Mouse (Mus musculus): ENCODE data around the gene Gpr142.

The Gpr142 gene

DNA sequence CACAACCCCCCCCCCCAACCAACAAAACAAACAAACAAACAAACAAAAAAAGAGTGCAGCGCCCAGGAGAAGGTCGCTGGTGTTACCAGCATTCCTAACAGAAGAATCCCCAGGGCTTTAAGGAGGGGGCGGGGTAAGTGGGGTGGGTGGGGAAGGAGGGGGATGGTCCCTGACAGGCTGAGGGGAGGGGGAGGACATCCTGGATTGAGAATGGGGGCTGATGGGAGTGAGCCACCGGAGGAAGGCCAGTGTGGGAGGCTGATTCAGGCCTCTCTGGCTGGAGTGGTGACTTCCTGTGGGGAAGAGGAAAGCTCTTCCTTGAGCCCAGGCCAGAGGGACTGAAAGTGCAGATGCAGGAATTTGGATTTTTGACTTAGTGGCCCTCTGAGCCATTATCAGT lies 47.6 kb downstream of the Gpr142 start:
- no peak for DNase-seq

DNA sequence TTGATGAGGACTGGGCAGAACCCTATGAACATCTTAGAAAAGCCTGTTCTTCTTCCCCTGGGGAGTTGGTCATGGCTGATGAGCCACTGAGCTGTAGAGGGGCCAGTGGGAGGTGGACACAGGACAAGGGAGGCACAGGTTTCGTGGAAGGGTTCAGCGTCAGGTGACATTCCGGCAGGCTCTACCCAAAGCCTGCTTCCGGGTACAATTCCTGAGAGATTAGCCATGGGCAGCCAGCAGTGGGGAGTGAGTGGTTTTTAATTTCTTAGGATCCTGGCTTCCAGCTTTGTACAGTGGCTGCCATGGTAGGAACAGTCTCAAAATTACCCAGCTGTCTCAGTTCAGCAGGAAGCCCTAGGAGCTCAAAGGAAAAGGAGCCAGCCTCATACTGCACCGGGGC lies 48.3 kb downstream of the Gpr142 start:
- DNase-seq: no peak

DNA sequence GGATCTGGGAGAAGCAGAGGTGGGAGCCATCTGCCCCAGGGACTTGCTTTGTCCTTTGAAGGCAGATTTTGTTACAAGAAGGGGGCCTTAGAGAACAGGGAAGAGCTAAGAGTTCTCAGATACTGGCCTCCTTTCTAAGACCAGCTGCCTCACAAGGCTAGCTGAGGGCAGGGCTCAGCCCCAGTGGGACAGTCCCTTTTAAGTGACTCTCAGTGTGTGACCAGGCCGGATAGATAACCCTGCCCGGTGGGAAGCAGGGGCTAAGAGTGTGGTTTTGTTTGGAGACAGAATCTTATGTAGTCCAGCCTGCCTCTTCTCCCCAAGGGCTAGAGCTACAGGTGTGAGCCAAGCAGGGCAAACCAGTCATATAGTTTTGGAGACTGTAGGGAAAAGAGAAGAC lies 50.8 kb downstream of the Gpr142 start:
- no peak for DNase-seq

DNA sequence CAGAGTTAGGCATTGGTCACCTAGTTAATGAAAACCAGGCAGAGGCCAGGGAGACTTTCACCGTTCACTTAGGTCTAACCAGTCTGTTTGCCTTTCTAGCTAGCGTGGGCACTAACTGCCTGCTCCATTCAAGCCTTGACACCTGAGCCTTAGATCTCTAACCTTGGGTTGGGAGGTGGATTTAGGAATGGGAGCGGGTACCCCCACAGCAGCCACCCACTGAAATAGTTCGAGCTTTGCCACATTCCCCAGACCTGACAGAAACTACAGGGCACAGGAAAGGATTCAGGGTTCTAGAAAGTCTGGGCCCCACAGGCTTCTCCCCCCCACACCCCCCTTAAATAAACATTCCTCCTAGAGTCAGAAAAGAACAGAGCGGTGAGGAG lies 51.3 kb downstream of the Gpr142 start:
- DNase-seq: no peak

DNA sequence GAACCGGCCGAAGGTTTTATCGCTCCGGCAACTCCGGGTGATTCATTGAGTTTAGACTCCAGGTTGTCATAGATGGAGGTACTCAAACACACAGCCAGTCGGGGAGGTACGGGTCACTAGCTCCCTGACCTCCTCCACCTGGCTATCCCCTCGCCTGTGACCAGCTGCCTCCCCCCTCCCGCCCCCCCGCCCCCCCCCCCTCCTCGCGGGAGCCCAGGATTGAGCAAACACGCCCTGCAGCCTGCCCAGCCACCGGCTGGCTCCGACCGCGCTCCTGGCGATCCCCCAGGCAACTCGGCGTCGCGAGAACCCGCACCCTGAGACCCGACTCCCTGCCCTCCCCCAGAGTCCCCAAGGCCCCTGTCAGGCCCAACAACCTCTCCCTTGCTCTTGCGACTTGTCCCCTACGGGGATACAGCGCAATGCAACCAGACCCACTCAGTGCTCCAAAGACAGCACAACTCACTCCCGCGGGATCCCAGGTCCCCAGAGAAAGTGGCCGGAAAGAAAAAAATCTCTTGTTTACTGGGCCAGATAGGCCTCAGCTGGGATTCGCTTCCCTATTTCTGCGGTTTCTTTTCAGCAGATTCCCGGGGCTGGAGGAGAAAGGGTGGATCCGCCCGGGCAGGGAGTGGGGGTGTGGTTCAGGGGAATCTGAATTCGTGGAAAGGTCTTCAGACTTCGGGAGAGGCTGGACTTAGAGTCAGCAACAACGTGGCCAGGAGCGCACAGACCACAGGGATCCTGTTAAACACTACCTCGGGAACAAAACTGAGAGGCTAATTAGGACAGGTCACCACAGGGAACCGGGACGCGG lies 51.9 kb downstream of the Gpr142 start, which contains the start of gene Gprc5c:
Gene Gprc5c (plus strand): TSS at position 701 of the 817 bp plus-strand sequence.
- peak; percentile 77 to 84 for DNase-seq

DNA sequence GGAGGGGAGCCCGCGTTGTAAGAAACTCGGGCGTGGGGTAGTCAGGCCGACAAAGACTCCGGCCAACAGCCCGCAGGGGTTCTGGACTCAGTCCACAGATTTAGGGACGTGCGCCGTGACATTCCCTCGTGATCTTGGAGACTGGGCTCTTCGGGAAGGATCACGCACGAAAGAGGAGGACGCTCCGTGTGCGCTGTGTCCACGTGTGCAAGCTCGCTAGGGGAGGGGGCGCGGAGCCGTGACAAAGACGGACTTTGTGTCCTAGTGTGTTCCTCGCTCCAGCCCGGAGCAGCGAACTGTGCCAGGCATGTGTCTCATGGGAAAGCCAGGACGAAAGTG lies 52.5 kb downstream of the Gpr142 start:
- DNase-seq: peak; percentile 98

DNA sequence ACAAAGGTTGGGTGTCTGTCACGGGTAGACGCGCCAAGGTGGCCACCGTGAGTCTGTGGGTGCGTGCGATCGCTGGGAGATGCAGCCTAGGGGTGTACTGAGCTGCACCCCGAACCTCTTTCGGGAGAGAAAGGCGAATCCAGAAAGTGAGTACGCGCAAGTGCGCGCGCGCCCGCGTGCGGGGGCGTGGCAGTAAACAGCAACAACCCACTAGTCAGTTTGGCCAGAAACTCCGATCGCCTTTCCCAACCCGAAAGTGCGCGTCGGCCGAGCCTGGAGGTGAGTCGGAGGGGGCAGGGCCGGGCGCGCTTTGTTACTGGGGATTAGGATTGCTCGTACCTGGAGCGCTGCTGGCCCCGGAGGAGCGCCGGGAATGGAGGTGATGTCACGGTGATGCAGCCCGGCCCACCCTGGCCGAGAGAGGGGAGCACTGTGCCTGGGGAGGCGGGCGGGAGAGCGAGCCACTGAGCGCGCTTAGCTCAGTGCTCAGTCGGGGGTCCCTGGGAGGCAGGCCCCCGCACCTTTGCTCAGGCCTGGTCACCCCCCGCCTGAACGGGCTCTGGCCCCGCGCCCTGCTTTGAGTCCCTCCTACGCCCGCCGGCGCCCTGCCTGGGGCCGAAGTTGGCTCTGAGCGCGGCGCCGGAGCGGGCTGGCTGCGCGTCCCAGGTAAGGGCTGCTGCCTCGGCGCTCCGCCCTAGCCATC lies 53.0 kb downstream of the Gpr142 start:
- peak; percentile 90 to 93 for DNase-seq

DNA sequence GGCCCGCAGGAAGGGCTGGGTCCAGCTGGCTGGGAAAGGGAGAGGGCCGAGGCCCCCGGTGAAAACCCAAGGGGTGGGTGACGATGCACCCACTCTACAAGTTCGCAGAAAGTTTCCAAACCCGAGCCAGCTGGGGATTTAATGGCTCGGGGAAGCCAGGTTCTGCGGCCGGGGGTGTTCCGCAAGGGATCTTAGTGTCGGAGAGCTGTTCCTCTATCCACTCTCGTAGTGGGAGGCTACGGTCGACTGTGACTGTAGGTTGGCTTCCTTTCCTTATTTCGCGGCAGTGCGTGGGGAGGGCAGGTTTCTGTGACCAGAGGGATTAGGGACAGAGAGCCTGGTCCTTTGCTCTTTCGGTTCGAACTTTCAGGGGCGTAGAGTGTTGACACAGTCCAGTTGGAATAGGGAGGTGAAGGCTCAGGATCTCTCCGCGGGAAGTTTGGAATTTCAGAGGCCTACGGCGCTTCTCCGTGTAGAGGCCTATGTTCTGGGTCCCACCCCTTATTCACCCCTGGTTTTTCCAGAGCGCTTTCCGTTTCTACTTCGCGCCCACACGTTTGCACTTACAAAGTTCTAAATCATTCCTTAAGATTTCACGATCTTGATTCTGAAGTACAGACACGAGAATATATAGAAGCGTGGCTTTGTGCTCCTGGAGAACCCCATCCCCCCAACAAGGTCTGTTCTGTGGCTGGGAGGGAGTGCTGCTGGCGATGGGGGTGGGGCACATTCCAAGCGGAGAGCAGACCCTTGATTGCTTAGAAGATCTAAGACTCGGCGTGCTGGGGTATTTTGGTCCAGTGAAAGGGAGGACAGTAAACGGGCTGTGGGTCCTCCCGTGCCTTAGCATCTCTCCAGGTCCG lies 53.8 kb downstream of the Gpr142 start:
- DNase-seq: peak in 1 of 2 experiments; percentile 62

DNA sequence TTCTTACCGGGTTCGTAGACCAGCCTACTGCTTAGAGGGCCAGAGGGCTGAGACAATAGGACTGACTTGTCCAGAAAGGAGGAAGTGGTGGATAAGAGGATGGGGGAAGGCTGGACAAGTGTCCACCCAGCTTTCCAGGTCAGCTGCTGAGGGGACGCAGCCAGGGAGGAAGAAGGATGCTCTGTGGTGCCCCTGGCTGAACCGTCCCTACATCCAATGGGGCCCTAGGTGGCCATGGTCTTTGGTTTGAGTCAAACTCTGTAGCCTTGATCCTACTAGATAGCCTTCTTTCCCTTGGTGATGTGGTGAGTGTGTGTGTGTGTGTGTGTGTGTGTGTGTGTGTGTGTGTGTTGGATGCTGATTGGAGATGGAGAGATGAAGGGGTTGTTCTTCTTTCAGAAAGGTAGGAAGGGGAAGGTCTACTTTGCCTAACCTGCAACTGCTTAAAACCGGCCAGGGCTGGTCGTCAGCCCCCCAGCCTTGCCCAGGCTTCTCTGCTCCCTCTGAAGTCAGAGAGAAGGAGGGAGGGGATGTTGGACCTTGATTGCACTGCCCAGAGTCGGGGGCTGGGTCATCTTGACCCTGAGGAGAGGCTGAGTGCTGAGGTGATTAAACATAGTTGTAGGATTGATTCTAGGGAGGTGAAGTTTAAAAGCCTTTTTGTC lies 54.6 kb downstream of the Gpr142 start:
- peak; percentile 49 to 63 for DNase-seq

DNA sequence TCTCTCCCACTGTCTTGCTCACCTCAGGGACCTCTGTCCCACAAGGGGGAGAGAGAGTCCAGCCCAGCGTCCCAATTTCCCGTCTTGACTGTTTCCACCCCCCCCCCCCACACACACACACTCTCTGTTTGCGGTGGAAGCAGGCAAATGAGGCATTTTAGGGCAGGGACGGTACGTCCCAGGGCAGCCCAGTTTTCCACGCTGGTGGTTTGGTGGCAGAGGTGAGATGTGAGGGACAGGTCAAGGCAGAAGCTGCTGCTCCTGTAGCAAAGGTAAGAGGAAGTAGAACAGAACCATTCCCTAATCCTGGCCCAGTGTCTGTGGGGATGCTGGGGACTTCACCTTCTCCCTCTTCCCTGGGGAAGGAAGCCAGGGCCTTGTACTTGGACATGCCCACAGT lies 55.9 kb downstream of the Gpr142 start:
- no peak for DNase-seq

DNA sequence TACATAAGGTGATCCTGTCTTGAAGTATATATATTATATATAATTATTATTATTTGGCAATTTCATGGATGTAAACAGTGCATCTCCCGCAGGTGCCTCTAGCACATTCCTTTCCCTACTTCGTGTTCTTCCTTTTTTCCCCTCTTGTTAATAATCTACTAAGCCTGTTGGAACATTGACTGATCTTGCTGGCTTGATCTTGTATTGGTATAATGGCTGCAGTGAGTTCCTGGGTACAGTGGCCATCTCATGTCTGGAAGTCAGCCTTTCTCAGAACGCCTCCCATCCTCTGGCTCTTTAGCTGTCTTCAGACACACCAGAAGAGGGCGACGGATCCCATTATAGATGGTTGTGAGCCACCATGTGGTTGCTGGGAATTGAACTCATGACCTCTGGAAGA lies 57.4 kb downstream of the Gpr142 start:
- no peak for DNase-seq

All from cerebellum, postnatal 14 days (tissue).